Mouse (Mus musculus): ENCODE results near the gene Psenen. TPM values are rescaled to one million over a fixed set of nuclear protein-coding genes. Genes with fewer than 3 reads are reported as not detected.

The Psenen gene
- polyA plus RNA-seq, 1 experiment from 2014 or later, result 185 TPM

DNA sequence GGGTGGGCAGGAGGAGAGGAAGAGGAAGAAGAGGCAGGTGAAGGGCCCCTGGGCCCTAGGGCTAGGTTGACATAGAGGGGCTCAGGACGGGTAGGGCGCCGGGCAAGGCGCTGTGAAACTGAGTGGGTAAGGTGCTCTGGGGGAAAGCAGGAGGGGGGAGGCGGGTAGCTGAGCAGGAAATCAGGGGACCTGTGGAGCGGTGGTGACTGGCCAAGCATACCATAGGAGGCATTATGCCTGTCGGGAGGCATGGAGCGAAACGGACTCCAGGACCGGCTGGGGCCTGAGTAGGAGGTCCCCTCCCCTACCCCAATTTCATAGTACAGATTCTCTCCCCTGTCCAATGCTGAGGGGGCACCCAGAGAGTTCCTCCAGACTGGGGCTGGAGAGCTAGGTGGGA lies 40.6 kb downstream of the Psenen start:
- no peak overlapping the region for H3K9ac ChIP-seq (ENCODE audit: low read length)
- DNase-seq (ENCODE audit: low spot score) (no peak), ATAC-seq (ENCODE audit: low FRiP score, low TSS enrichment) (no peak)
- 95% methylated on average over 10 of the region's 10 CpGs for WGBS
- H3K4me2 ChIP-seq (replicated peaks; ENCODE audit: low read depth), result no peak overlapping the region
- no peak overlapping the region for H3K27ac ChIP-seq (replicated peaks)
- H3K27me3 ChIP-seq (ENCODE audit: control insufficient read depth, insufficient read depth, low read length), result no peaks in the 10 kb centered on the region
- H3K36me3 ChIP-seq (ENCODE audit: control insufficient read depth, insufficient read depth, low read length), result peaks cover 12% of the 10 kb centered on the region; the same call in 1 of the 2 replicates
- no peaks in the 10 kb centered on the region for H3K4me1 ChIP-seq (replicated peaks; ENCODE audit: control insufficient read depth, insufficient read depth)
- H3K4me3 ChIP-seq (ENCODE audit: low read depth, low read length), result no peak overlapping the region
- TF ChIP-seq EP300 (optimal IDR thresholded peaks at IDR 0.05) (no peak), CTCF (IDR thresholded peaks at IDR 0.05; ENCODE audit: low read depth) (no peak)
- H3K9me3 ChIP-seq (ENCODE audit: control insufficient read depth, low read length), result no peaks in the 10 kb centered on the region

GRCm38 (mm10) chr7:30520856-30521255 lies 42.6 kb downstream of the Psenen start:
- H3K36me3 ChIP-seq (ENCODE audit: control insufficient read depth, insufficient read depth, low read length), result 0 out of 2 replicates have a peak, but pooled peaks cover 9% of the 10 kb centered on the region
- TF ChIP-seq EP300 (optimal IDR thresholded peaks at IDR 0.05) (no peak), CTCF (IDR thresholded peaks at IDR 0.05; ENCODE audit: low read depth) (no peak)
- no peaks in the 10 kb centered on the region for H3K27me3 ChIP-seq (ENCODE audit: control insufficient read depth, insufficient read depth, low read length)
- 71% methylated on average over 5 of the region's 5 CpGs for WGBS
- no peak overlapping the region for H3K4me3 ChIP-seq (ENCODE audit: low read depth, low read length)
- no peak overlapping the region for H3K9ac ChIP-seq (ENCODE audit: low read length)
- DNase-seq (ENCODE audit: low spot score), result no peak
- H3K4me2 ChIP-seq (replicated peaks; ENCODE audit: low read depth), result no peak overlapping the region
- H3K9me3 ChIP-seq (ENCODE audit: control insufficient read depth, low read length), result no peaks in the 10 kb centered on the region
- ATAC-seq (ENCODE audit: low FRiP score, low TSS enrichment), result no peak
- H3K27ac ChIP-seq (replicated peaks), result no peak overlapping the region
- no peaks in the 10 kb centered on the region for H3K4me1 ChIP-seq (replicated peaks; ENCODE audit: control insufficient read depth, insufficient read depth)

DNA sequence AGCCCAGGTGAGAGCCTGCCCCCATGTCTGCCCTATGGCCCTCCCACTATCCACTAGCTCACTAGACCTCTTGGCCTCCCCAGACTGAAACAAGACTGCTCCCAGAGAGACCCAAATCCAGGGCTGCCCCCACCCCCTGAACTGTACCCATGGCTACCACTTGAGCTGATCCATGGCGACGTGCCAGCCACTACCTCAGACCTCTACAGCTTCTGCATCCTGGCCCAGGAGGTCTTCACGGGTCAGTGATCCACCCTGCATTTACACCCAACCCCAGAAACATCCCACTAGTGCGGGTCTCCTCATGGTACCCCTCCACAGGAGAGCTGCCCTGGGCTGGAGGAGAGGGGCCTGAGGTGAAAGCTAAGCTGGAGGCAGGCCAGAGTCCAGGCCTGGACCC lies 43.0 kb downstream of the Psenen start:
- H3K36me3 ChIP-seq (ENCODE audit: control insufficient read depth, insufficient read depth, low read length), result 0 out of 2 replicates have a peak, but pooled peaks cover 7% of the 10 kb centered on the region
- TF ChIP-seq EP300 (optimal IDR thresholded peaks at IDR 0.05) (no peak), CTCF (IDR thresholded peaks at IDR 0.05; ENCODE audit: low read depth) (no peak)
- H3K9ac ChIP-seq (ENCODE audit: low read length), result no peak overlapping the region
- 71% methylated on average over 4 of the region's 4 CpGs for WGBS
- no peaks in the 10 kb centered on the region for H3K4me1 ChIP-seq (replicated peaks; ENCODE audit: control insufficient read depth, insufficient read depth)
- H3K27me3 ChIP-seq (ENCODE audit: control insufficient read depth, insufficient read depth, low read length), result no peaks in the 10 kb centered on the region
- H3K4me2 ChIP-seq (replicated peaks; ENCODE audit: low read depth), result no peak overlapping the region
- DNase-seq (ENCODE audit: low spot score) (no peak), ATAC-seq (ENCODE audit: low FRiP score, low TSS enrichment) (no peak; the same call in 1 of the 2 replicates)
- H3K27ac ChIP-seq (replicated peaks), result no peak overlapping the region
- H3K9me3 ChIP-seq (ENCODE audit: control insufficient read depth, low read length), result no peaks in the 10 kb centered on the region
- no peak overlapping the region for H3K4me3 ChIP-seq (ENCODE audit: low read depth, low read length)

- DNase-seq (ENCODE audit: low spot score) (no peak), ATAC-seq (ENCODE audit: low FRiP score, low TSS enrichment) (no peak)
- Histone ChIP-seq H3K4me3 (ENCODE audit: low read depth, low read length) (no peak overlapping the region), H3K9me3 (ENCODE audit: control insufficient read depth, low read length) (no peaks in the 10 kb centered on the region), H3K36me3 (ENCODE audit: control insufficient read depth, insufficient read depth, low read length) (no peaks in the 10 kb centered on the region), H3K4me2 (replicated peaks; ENCODE audit: low read depth) (no peak overlapping the region), H3K27ac (replicated peaks) (no peak overlapping the region), H3K4me1 (replicated peaks; ENCODE audit: control insufficient read depth, insufficient read depth) (no peaks in the 10 kb centered on the region), H3K27me3 (ENCODE audit: control insufficient read depth, insufficient read depth, low read length) (no peaks in the 10 kb centered on the region), H3K9ac (ENCODE audit: low read length) (no peak overlapping the region)
- 35% methylated on average over 8 of the region's 8 CpGs for WGBS
- no peak for TF ChIP-seq EP300 (optimal IDR thresholded peaks at IDR 0.05)
Observed at GRCm38 (mm10) chr7:30518325-30518724, 45.1 kb downstream of the Psenen start.

GRCm38 (mm10) chr7:30515003-30515760 lies 48.2 kb downstream of the Psenen start:
- Histone ChIP-seq H3K4me2 (replicated peaks; ENCODE audit: low read depth) (no peak overlapping the region), H3K9ac (ENCODE audit: low read length) (no peak overlapping the region), H3K36me3 (ENCODE audit: control insufficient read depth, insufficient read depth, low read length) (no peaks in the 10 kb centered on the region), H3K9me3 (ENCODE audit: control insufficient read depth, low read length) (no peaks in the 10 kb centered on the region), H3K4me3 (ENCODE audit: low read depth, low read length) (no peak overlapping the region), H3K27ac (replicated peaks) (no peak overlapping the region), H3K27me3 (ENCODE audit: control insufficient read depth, insufficient read depth, low read length) (no peaks in the 10 kb centered on the region), H3K4me1 (replicated peaks; ENCODE audit: control insufficient read depth, insufficient read depth) (no peaks in the 10 kb centered on the region)
- ATAC-seq (ENCODE audit: low FRiP score, low TSS enrichment) (no peak), DNase-seq (ENCODE audit: low spot score) (no peak)
- TF ChIP-seq EP300 (optimal IDR thresholded peaks at IDR 0.05) (no peak), CTCF (IDR thresholded peaks at IDR 0.05; ENCODE audit: low read depth) (no peak)
- WGBS, result 55% methylated on average over 24 of the region's 24 CpGs

Small RNA genes within 50 kb of the gene (microRNA-seq; reads per million reads assigned to microRNA genes)
- 2.6 reads per million for gene Gm38670
- not detected for gene Mir3569

Other genes starting within 250 kb of the Psenen start
- gene Syne4, start 248.8 kb downstream of the Psenen start, polyA plus RNA-seq (2015; fragmentation: Nextera tagmentation; extraction: Ambion mirVana), result 13.5 and 14.2 TPM in 2 replicates
- gene E130208F15Rik, start 241.9 kb downstream of the Psenen start, polyA plus RNA-seq (2015; fragmentation: Nextera tagmentation; extraction: Ambion mirVana), result not detected in 2 replicates
- gene Sdhaf1, start 239.7 kb downstream of the Psenen start, polyA plus RNA-seq (2015; fragmentation: Nextera tagmentation; extraction: Ambion mirVana), result 19.1 and 20.2 TPM in 2 replicates
- gene Lrfn3, start 200.9 kb downstream of the Psenen start, polyA plus RNA-seq (2015; fragmentation: Nextera tagmentation; extraction: Ambion mirVana), result 2.9 and 3.3 TPM in 2 replicates
- gene Tyrobp, start 149.9 kb downstream of the Psenen start, polyA plus RNA-seq (2015; fragmentation: Nextera tagmentation; extraction: Ambion mirVana), result 66.6 and 71.0 TPM in 2 replicates
- 3.2 and 3.7 TPM in 2 replicates for gene Hcst, start 143.8 kb downstream of the Psenen start, polyA plus RNA-seq (2015; fragmentation: Nextera tagmentation; extraction: Ambion mirVana)
- gene Nfkbid, start 141.9 kb downstream of the Psenen start, polyA plus RNA-seq (2015; fragmentation: Nextera tagmentation; extraction: Ambion mirVana), result 1.1 TPM in 2 replicates
- gene Aplp1, start 118.1 kb downstream of the Psenen start, polyA plus RNA-seq (2015; fragmentation: Nextera tagmentation; extraction: Ambion mirVana), result 21.7 and 24.1 TPM in 2 replicates
- gene Kirrel2, start 105.9 kb downstream of the Psenen start, polyA plus RNA-seq (2015; fragmentation: Nextera tagmentation; extraction: Ambion mirVana), result 0.18 TPM in 2 replicates
- 0.16 and 0.25 TPM in 2 replicates for gene Nphs1, start 105.3 kb downstream of the Psenen start, polyA plus RNA-seq (2015; fragmentation: Nextera tagmentation; extraction: Ambion mirVana)
- gene Prodh2, start 70.0 kb downstream of the Psenen start, polyA plus RNA-seq (2015; fragmentation: Nextera tagmentation; extraction: Ambion mirVana), result 0.42 and 0.68 TPM in 2 replicates
- gene Arhgap33, start 28.6 kb downstream of the Psenen start, polyA plus RNA-seq (2015; fragmentation: Nextera tagmentation; extraction: Ambion mirVana), result 1.5 and 1.6 TPM in 2 replicates
- 66.4 and 75.7 TPM in 2 replicates for gene Hspb6, start 11.4 kb downstream of the Psenen start, polyA plus RNA-seq (2015; fragmentation: Nextera tagmentation; extraction: Ambion mirVana)
- 2.2 and 2.3 TPM in 2 replicates for gene Proser3, start 11.3 kb downstream of the Psenen start, polyA plus RNA-seq (2015; fragmentation: Nextera tagmentation; extraction: Ambion mirVana)
- gene Lin37, start 3.8 kb downstream of the Psenen start, polyA plus RNA-seq (2015; fragmentation: Nextera tagmentation; extraction: Ambion mirVana), result 30.2 and 30.9 TPM in 2 replicates
- gene U2af1l4, start 326 bp downstream of the Psenen start, polyA plus RNA-seq (2015; fragmentation: Nextera tagmentation; extraction: Ambion mirVana), result 60.5 and 63.9 TPM in 2 replicates
- gene Gm49396, start 283 bp downstream of the Psenen start, polyA plus RNA-seq (2015; fragmentation: Nextera tagmentation; extraction: Ambion mirVana), result 2.5 and 2.6 TPM in 2 replicates
- gene Igflr1, start 1.8 kb upstream of the Psenen start, polyA plus RNA-seq (2015; fragmentation: Nextera tagmentation; extraction: Ambion mirVana), result 1.3 and 1.4 TPM in 2 replicates
- 3.3 and 3.7 TPM in 2 replicates for gene Kmt2b, start 25.1 kb upstream of the Psenen start, polyA plus RNA-seq (2015; fragmentation: Nextera tagmentation; extraction: Ambion mirVana)
- 1.6 and 1.8 TPM in 2 replicates for gene Zbtb32, start 35.3 kb upstream of the Psenen start, polyA plus RNA-seq (2015; fragmentation: Nextera tagmentation; extraction: Ambion mirVana)
- gene Upk1a, start 49.2 kb upstream of the Psenen start, polyA plus RNA-seq (2015; fragmentation: Nextera tagmentation; extraction: Ambion mirVana), result 0.71 and 0.92 TPM in 2 replicates
- 1,340 and 1,422 TPM in 2 replicates for gene Cox6b1, start 62.5 kb upstream of the Psenen start, polyA plus RNA-seq (2015; fragmentation: Nextera tagmentation; extraction: Ambion mirVana)
- gene Etv2, start 72.2 kb upstream of the Psenen start, polyA plus RNA-seq (2015; fragmentation: Nextera tagmentation; extraction: Ambion mirVana), result not detected in 2 replicates
- 88.1 and 93.2 TPM in 2 replicates for gene Rbm42, start 86.7 kb upstream of the Psenen start, polyA plus RNA-seq (2015; fragmentation: Nextera tagmentation; extraction: Ambion mirVana)
- 10.8 and 11.7 TPM in 2 replicates for gene Haus5, start 101.4 kb upstream of the Psenen start, polyA plus RNA-seq (2015; fragmentation: Nextera tagmentation; extraction: Ambion mirVana)
- 0.21 TPM in 1 of 2 replicates, not detected in the other for gene Pmis2, start 108.0 kb upstream of the Psenen start, polyA plus RNA-seq (2015; fragmentation: Nextera tagmentation; extraction: Ambion mirVana)
- 54.4 and 61.2 TPM in 2 replicates for gene 2200002J24Rik, start 135.3 kb upstream of the Psenen start, polyA plus RNA-seq (2015; fragmentation: Nextera tagmentation; extraction: Ambion mirVana)
- 601 and 695 TPM in 2 replicates for gene Atp4a, start 148.6 kb upstream of the Psenen start, polyA plus RNA-seq (2015; fragmentation: Nextera tagmentation; extraction: Ambion mirVana)
- 210 and 221 TPM in 2 replicates for gene Tmem147, start 165.9 kb upstream of the Psenen start, polyA plus RNA-seq (2015; fragmentation: Nextera tagmentation; extraction: Ambion mirVana)
- gene Gapdhs, start 180.1 kb upstream of the Psenen start, polyA plus RNA-seq (2015; fragmentation: Nextera tagmentation; extraction: Ambion mirVana), result 0.27 and 0.30 TPM in 2 replicates
- gene Sbsn, start 187.8 kb upstream of the Psenen start, polyA plus RNA-seq (2015; fragmentation: Nextera tagmentation; extraction: Ambion mirVana), result 438 and 453 TPM in 2 replicates
- gene Dmkn, start 200.1 kb upstream of the Psenen start, polyA plus RNA-seq (2015; fragmentation: Nextera tagmentation; extraction: Ambion mirVana), result 1,959 and 2,038 TPM in 2 replicates
- 12,744 and 13,054 TPM in 2 replicates for gene Krtdap, start 224.3 kb upstream of the Psenen start, polyA plus RNA-seq (2015; fragmentation: Nextera tagmentation; extraction: Ambion mirVana)

Measured in stomach, postnatal 0 days (tissue).